Mouse (Mus musculus): ENCODE measurements around the gene Manea. TPM values are rescaled to one million over a fixed set of nuclear protein-coding genes. Genes with fewer than 3 reads are reported as not detected.

Manea gene
- polyA plus RNA-seq (2014; fragmentation: Illumina TruSeq; extraction: RNeasy Lipid Tissue Mini Kit (QIAGEN cat#74804); ENCODE audit: low read depth, low replicate concordance), result 28.8 TPM

DNA sequence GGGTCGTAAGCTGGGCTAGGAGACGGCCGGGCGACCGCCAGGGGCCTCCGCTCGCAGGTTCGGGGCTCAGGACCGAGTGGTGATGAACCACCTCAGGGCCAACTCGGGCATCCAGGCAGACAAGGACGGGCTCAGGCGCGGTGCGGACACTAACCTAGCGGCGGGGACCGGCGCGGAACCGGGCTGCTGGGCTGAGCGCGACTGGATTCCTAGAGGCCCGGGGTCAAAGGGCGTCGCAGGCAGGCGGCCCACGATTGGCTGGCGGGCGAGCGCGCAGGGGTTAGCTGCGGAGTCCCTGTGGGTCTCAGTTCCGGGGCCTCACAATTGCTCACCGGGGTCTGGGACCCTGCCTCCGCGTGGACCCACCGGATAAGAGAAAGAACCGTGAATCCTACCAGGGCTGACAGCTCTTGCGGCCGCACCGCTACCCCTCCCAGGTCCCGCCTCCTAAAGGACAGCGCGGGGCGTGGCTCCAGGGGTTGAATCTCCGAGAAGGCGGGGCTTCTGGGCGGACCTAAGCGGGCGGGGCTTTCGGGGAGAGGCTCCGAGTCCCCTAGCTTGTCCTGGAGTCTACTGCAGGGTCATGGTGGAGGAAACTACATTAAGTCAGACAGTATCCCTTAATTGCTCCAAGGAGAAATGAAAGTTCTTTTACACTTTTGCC, at the start of gene Manea:
Gene Manea, minus strand, starts transcription at position 449 of the 664 bp plus-strand sequence.

Measured in liver, adult 10 weeks (tissue).